Mouse (Mus musculus): Measurements from ENCODE around the gene Cebpb.

- TF ChIP-seq CTCF (IDR thresholded peaks at IDR 0.05; ENCODE audit: low read depth, low read length) = no peak
- no peak for TF ChIP-seq POLR2A (IDR thresholded peaks at IDR 0.05; ENCODE audit: borderline replicate concordance, low read depth, low read length)
Measured at GRCm38 (mm10) chr2:167656629-167657478, 31.9 kb upstream of the Cebpb start.
